Comparison of ENCODE assay signal across 20 mouse cellular contexts in genomic region chr2:30299525-30299924, GRCm38 (mm10). TPM values are rescaled to one million over a fixed set of nuclear protein-coding genes. Genes with fewer than 3 reads are reported as not detected.
DNase-seq lines count a peak whose midpoint lies in the region; ATAC-seq and TF ChIP-seq lines count a peak whose summit lies in the region.
"Had no signal": no experiment of that assay in that cellular context is flagged by ENCODE, and none has a peak within 500 bp of the region (broad histone marks: within the 10 kb centered on the region; RNA-seq: fewer than 3 reads in every experiment).

No protein-coding gene starts in this region.

- TF ChIP-seq EP300 in stomach, postnatal 0 days (optimal IDR thresholded peaks at IDR 0.05): no peak

- WGBS in kidney, postnatal 0 days: 83% methylated on average over 3 of the region's 3 CpGs
- WGBS in kidney, embryonic 16.5 days: 81% methylated on average over 3 of the region's 3 CpGs
- 78% methylated on average over 3 of the region's 3 CpGs for WGBS in midbrain, postnatal 0 days
- 85% methylated on average over 3 of the region's 3 CpGs for WGBS in midbrain, embryonic 10.5 days
- 78% methylated on average over 3 of the region's 3 CpGs for WGBS in stomach, postnatal 0 days
- WGBS in cerebellum, adult 2 months: 78% methylated on average over 3 of the region's 3 CpGs

- peak; percentile 54; the same call in 1 of the 2 replicates for TF ChIP-seq CTCF in kidney, postnatal 0 days (IDR thresholded peaks at IDR 0.05; ENCODE audit: low read depth)
- TF ChIP-seq CTCF in midbrain, postnatal 0 days (IDR thresholded peaks at IDR 0.05): peak; percentile 40
- peak; percentile 59 for TF ChIP-seq CTCF in stomach, postnatal 0 days (IDR thresholded peaks at IDR 0.05; ENCODE audit: low read depth)
- no peak for TF ChIP-seq CTCF in cerebellum, adult 2 months (IDR thresholded peaks at IDR 0.05; ENCODE audit: borderline replicate concordance, insufficient read depth, low read depth, low read length)

- peaks cover 37% of the 10 kb centered on the region for H3K36me3 ChIP-seq in kidney, postnatal 0 days (ENCODE audit: insufficient read depth, low read length)
- H3K36me3 ChIP-seq in kidney, embryonic 16.5 days (ENCODE audit: insufficient read depth, low read length): peaks cover 56% of the 10 kb centered on the region
- peaks cover 47% of the 10 kb centered on the region for H3K36me3 ChIP-seq in midbrain, postnatal 0 days (ENCODE audit: insufficient read depth, low read length)
- H3K36me3 ChIP-seq in midbrain, embryonic 10.5 days: peaks cover 92% of the 10 kb centered on the region
- H3K36me3 ChIP-seq in stomach, postnatal 0 days (ENCODE audit: control insufficient read depth, insufficient read depth, low read length): peaks cover 5% of the 10 kb centered on the region; the same call in 1 of the 2 replicates

- TF ChIP-seq POLR2A in cerebellum, adult 2 months (IDR thresholded peaks at IDR 0.05; ENCODE audit: borderline replicate concordance, insufficient read depth, low read length): no peak

- H3K27ac ChIP-seq in kidney, postnatal 0 days: no peak overlapping the region
- H3K27ac ChIP-seq in kidney, embryonic 16.5 days (ENCODE audit: low read length): no peak overlapping the region
- no peak overlapping the region for H3K27ac ChIP-seq in midbrain, postnatal 0 days (ENCODE audit: low read depth, low read length)
- no peak overlapping the region for H3K27ac ChIP-seq in midbrain, embryonic 10.5 days (replicated peaks)
- H3K27ac ChIP-seq in stomach, postnatal 0 days (replicated peaks): no peak overlapping the region
- H3K27ac ChIP-seq in cerebellum, adult 2 months (ENCODE audit: insufficient read depth, low read length): no peak overlapping the region
- H3K27ac ChIP-seq: embryonic facial prominence, embryonic 10.5 days; heart, embryonic 15.5 days had no signal

- H3K27me3 ChIP-seq in kidney, postnatal 0 days (ENCODE audit: insufficient read depth, low read length): no peaks in the 10 kb centered on the region
- no peaks in the 10 kb centered on the region for H3K27me3 ChIP-seq in kidney, embryonic 16.5 days (ENCODE audit: insufficient read depth, low read length)
- no peaks in the 10 kb centered on the region for H3K27me3 ChIP-seq in midbrain, postnatal 0 days (ENCODE audit: insufficient read depth, low read length)
- no peaks in the 10 kb centered on the region for H3K27me3 ChIP-seq in midbrain, embryonic 10.5 days (ENCODE audit: low read depth, poor library complexity, severe bottlenecking)
- H3K27me3 ChIP-seq in stomach, postnatal 0 days (ENCODE audit: control insufficient read depth, insufficient read depth, low read length): no peaks in the 10 kb centered on the region
- H3K27me3 ChIP-seq in cerebellum, adult 2 months (ENCODE audit: control insufficient read depth, insufficient read depth, low read length): no peaks in the 10 kb centered on the region
- H3K27me3 ChIP-seq: heart, embryonic 15.5 days had no signal

- ATAC-seq in kidney, postnatal 0 days (replicated peaks; ENCODE audit: low FRiP score, low read depth): no peak
- no peak for ATAC-seq in kidney, embryonic 16.5 days (ENCODE audit: low FRiP score, low TSS enrichment)
- ATAC-seq in midbrain, postnatal 0 days (ENCODE audit: low FRiP score): no peak
- no peak for ATAC-seq in stomach, postnatal 0 days (ENCODE audit: low FRiP score, low TSS enrichment)
- ATAC-seq: forebrain, postnatal 0 days; hindbrain, embryonic 16.5 days had no signal

- H3K4me1 ChIP-seq in kidney, postnatal 0 days (replicated peaks; ENCODE audit: insufficient read depth, low read length): no peaks in the 10 kb centered on the region
- no peaks in the 10 kb centered on the region for H3K4me1 ChIP-seq in kidney, embryonic 16.5 days (ENCODE audit: insufficient read depth, low read length)
- H3K4me1 ChIP-seq in midbrain, postnatal 0 days (ENCODE audit: insufficient read depth, low read length): no peaks in the 10 kb centered on the region
- no peaks in the 10 kb centered on the region for H3K4me1 ChIP-seq in midbrain, embryonic 10.5 days
- H3K4me1 ChIP-seq in stomach, postnatal 0 days (replicated peaks; ENCODE audit: control insufficient read depth, insufficient read depth): no peaks in the 10 kb centered on the region
- H3K4me1 ChIP-seq in cerebellum, adult 2 months (ENCODE audit: control insufficient read depth, insufficient read depth, low read length): no peaks in the 10 kb centered on the region
- H3K4me1 ChIP-seq: embryonic facial prominence, embryonic 10.5 days; heart, embryonic 15.5 days had no signal

- no peak overlapping the region for H3K4me3 ChIP-seq in kidney, postnatal 0 days (replicated peaks; ENCODE audit: low read depth, low read length)
- H3K4me3 ChIP-seq in kidney, embryonic 16.5 days (ENCODE audit: low read length): no peak overlapping the region
- no peak overlapping the region for H3K4me3 ChIP-seq in midbrain, postnatal 0 days (ENCODE audit: low read depth, low read length)
- H3K4me3 ChIP-seq in midbrain, embryonic 10.5 days: no peak overlapping the region
- H3K4me3 ChIP-seq in stomach, postnatal 0 days (ENCODE audit: low read depth, low read length): no peak overlapping the region
- H3K4me3 ChIP-seq in cerebellum, adult 2 months (replicated peaks; ENCODE audit: insufficient read depth, low read depth, low read length): no peak overlapping the region
- H3K4me3 ChIP-seq: embryonic facial prominence, embryonic 10.5 days; heart, embryonic 15.5 days had no signal

- H3K9me3 ChIP-seq in kidney, postnatal 0 days (replicated peaks; ENCODE audit: low read length): no peaks in the 10 kb centered on the region
- no peaks in the 10 kb centered on the region for H3K9me3 ChIP-seq in kidney, embryonic 16.5 days (ENCODE audit: low read length)
- no peaks in the 10 kb centered on the region for H3K9me3 ChIP-seq in midbrain, postnatal 0 days (ENCODE audit: low read length)
- no peaks in the 10 kb centered on the region for H3K9me3 ChIP-seq in midbrain, embryonic 10.5 days (replicated peaks)
- no peaks in the 10 kb centered on the region for H3K9me3 ChIP-seq in stomach, postnatal 0 days (ENCODE audit: control insufficient read depth, low read length)
- H3K9me3 ChIP-seq: embryonic facial prominence, embryonic 10.5 days; heart, embryonic 15.5 days had no signal

- no peak overlapping the region for H3K9ac ChIP-seq in kidney, postnatal 0 days (ENCODE audit: low read depth, low read length)
- H3K9ac ChIP-seq in kidney, embryonic 16.5 days (replicated peaks; ENCODE audit: low read length): no peak overlapping the region
- no peak overlapping the region for H3K9ac ChIP-seq in midbrain, postnatal 0 days (replicated peaks; ENCODE audit: low read length, poor library complexity, severe bottlenecking)
- H3K9ac ChIP-seq in stomach, postnatal 0 days (ENCODE audit: low read length): no peak overlapping the region
- H3K9ac ChIP-seq: forebrain, postnatal 0 days; heart, embryonic 15.5 days had no signal

- no peak overlapping the region for H3K4me2 ChIP-seq in kidney, postnatal 0 days (ENCODE audit: low read length)
- H3K4me2 ChIP-seq in kidney, embryonic 16.5 days (replicated peaks; ENCODE audit: low read depth, low read length): no peak overlapping the region
- H3K4me2 ChIP-seq in midbrain, postnatal 0 days (ENCODE audit: low read depth, low read length, poor library complexity, severe bottlenecking): no peak overlapping the region
- H3K4me2 ChIP-seq in stomach, postnatal 0 days (replicated peaks; ENCODE audit: low read depth): no peak overlapping the region
- H3K4me2 ChIP-seq: heart, embryonic 15.5 days; midbrain, embryonic 11.5 days had no signal

- DNase-seq in embryo, embryonic 11 days: peak; percentile 10
- no peak for DNase-seq in embryo, embryonic 10 days (ENCODE audit: low spot score)
- DNase-seq in kidney, postnatal 0 days (ENCODE audit: low spot score): peak; percentile 15
- DNase-seq in midbrain, postnatal 0 days (ENCODE audit: low spot score): peak; percentile 15
- DNase-seq in midbrain, embryonic 10.5 days (ENCODE audit: low spot score): no peak
- no peak for DNase-seq in stomach, postnatal 0 days (ENCODE audit: low spot score)
- DNase-seq in cerebellum, adult 2 months: no peak
- DNase-seq: cerebellum, adult 8-10 months; forebrain, postnatal 0 days; gastrocnemius, postnatal 25 days; kidney, postnatal 25 days; layer of hippocampus, postnatal 36 days; lung, adult 18-20 months had no signal

RNA-seq across cellular contexts. Expression of gene Nup188, which starts 13.3 kb away (rescaled TPM):
- 17.3 and 17.5 TPM in 2 replicates for polyA plus RNA-seq in kidney, postnatal 0 days (2015; fragmentation: Nextera tagmentation; extraction: Ambion mirVana)
- 37.6 and 47.9 TPM in 2 replicates for polyA plus RNA-seq in kidney, embryonic 16.5 days (2015; fragmentation: Nextera tagmentation; extraction: Ambion mirVana)
- total RNA-seq in midbrain, postnatal 0 days (2014; rRNA removed): 29.5 and 33.4 TPM in 2 replicates
- polyA plus RNA-seq in midbrain, postnatal 0 days (2015; fragmentation: Nextera tagmentation; extraction: Ambion mirVana): 12.2 and 15.7 TPM in 2 replicates
- 55.4 and 57.7 TPM in 2 replicates for polyA plus RNA-seq in midbrain, embryonic 10.5 days (2016; fragmentation: Nextera tagmentation; extraction: Ambion mirVana)
- polyA plus RNA-seq in stomach, postnatal 0 days (2015; fragmentation: Nextera tagmentation; extraction: Ambion mirVana): 8.5 and 9.9 TPM in 2 replicates
- polyA plus RNA-seq in cerebellum, adult 2 months (2012; rRNA removed): 19.4 and 22.9 TPM in 2 replicates

RNA-seq across cellular contexts. Expression of gene Dolk, which starts 13.4 kb away (rescaled TPM):
- polyA plus RNA-seq in kidney, postnatal 0 days (2015; fragmentation: Nextera tagmentation; extraction: Ambion mirVana): 33.8 and 36.3 TPM in 2 replicates
- 42.6 and 44.2 TPM in 2 replicates for polyA plus RNA-seq in kidney, embryonic 16.5 days (2015; fragmentation: Nextera tagmentation; extraction: Ambion mirVana)
- 35.4 and 44.7 TPM in 2 replicates for total RNA-seq in midbrain, postnatal 0 days (2014; rRNA removed)
- 38.7 and 42.9 TPM in 2 replicates for polyA plus RNA-seq in midbrain, postnatal 0 days (2015; fragmentation: Nextera tagmentation; extraction: Ambion mirVana)
- 27.3 and 29.4 TPM in 2 replicates for polyA plus RNA-seq in midbrain, embryonic 10.5 days (2016; fragmentation: Nextera tagmentation; extraction: Ambion mirVana)
- 21.1 and 21.9 TPM in 2 replicates for polyA plus RNA-seq in stomach, postnatal 0 days (2015; fragmentation: Nextera tagmentation; extraction: Ambion mirVana)
- 20.8 and 21.8 TPM in 2 replicates for polyA plus RNA-seq in cerebellum, adult 2 months (2012; rRNA removed)

RNA-seq across cellular contexts. Expression of gene Gm28038, which starts 18.7 kb away (rescaled TPM):
- polyA plus RNA-seq in kidney, postnatal 0 days (2015; fragmentation: Nextera tagmentation; extraction: Ambion mirVana): not detected in 2 replicates
- not detected in 2 replicates for polyA plus RNA-seq in kidney, embryonic 16.5 days (2015; fragmentation: Nextera tagmentation; extraction: Ambion mirVana)
- total RNA-seq in midbrain, postnatal 0 days (2014; rRNA removed): not detected in 2 replicates
- polyA plus RNA-seq in midbrain, postnatal 0 days (2015; fragmentation: Nextera tagmentation; extraction: Ambion mirVana): not detected in 2 replicates
- not detected in 2 replicates for polyA plus RNA-seq in midbrain, embryonic 10.5 days (2016; fragmentation: Nextera tagmentation; extraction: Ambion mirVana)
- polyA plus RNA-seq in stomach, postnatal 0 days (2015; fragmentation: Nextera tagmentation; extraction: Ambion mirVana): not detected in 2 replicates
- polyA plus RNA-seq in cerebellum, adult 2 months (2012; rRNA removed): not detected in 2 replicates
- total RNA-seq: gastrocnemius, postnatal 25 days; layer of hippocampus, postnatal 36 days had no signal
- polyA plus RNA-seq: embryonic facial prominence, embryonic 10.5 days; forebrain, postnatal 0 days; heart, embryonic 15.5 days; hindbrain, embryonic 16.5 days; limb, embryonic 11.5 days; midbrain, embryonic 11.5 days; neural tube, embryonic 11.5 days had no signal

RNA-seq across cellular contexts. Expression of gene Phyhd1, which starts 33.5 kb away (rescaled TPM):
- 18.9 and 19.2 TPM in 2 replicates for polyA plus RNA-seq in kidney, postnatal 0 days (2015; fragmentation: Nextera tagmentation; extraction: Ambion mirVana)
- polyA plus RNA-seq in kidney, embryonic 16.5 days (2015; fragmentation: Nextera tagmentation; extraction: Ambion mirVana): 15.8 and 16.0 TPM in 2 replicates
- 7.2 and 9.0 TPM in 2 replicates for total RNA-seq in midbrain, postnatal 0 days (2014; rRNA removed)
- polyA plus RNA-seq in midbrain, postnatal 0 days (2015; fragmentation: Nextera tagmentation; extraction: Ambion mirVana): 3.9 and 4.4 TPM in 2 replicates
- 2.7 and 4.7 TPM in 2 replicates for polyA plus RNA-seq in midbrain, embryonic 10.5 days (2016; fragmentation: Nextera tagmentation; extraction: Ambion mirVana)
- 5.8 and 7.1 TPM in 2 replicates for polyA plus RNA-seq in stomach, postnatal 0 days (2015; fragmentation: Nextera tagmentation; extraction: Ambion mirVana)
- 25.7 and 30.2 TPM in 2 replicates for polyA plus RNA-seq in cerebellum, adult 2 months (2012; rRNA removed)

RNA-seq across cellular contexts. Expression of gene Gm28035, which starts 59.2 kb away (rescaled TPM):
- 0.20 and 0.29 TPM in 2 replicates for polyA plus RNA-seq in kidney, postnatal 0 days (2015; fragmentation: Nextera tagmentation; extraction: Ambion mirVana)
- 0.45 TPM in 2 replicates for polyA plus RNA-seq in kidney, embryonic 16.5 days (2015; fragmentation: Nextera tagmentation; extraction: Ambion mirVana)
- 3.4 and 6.0 TPM in 2 replicates for total RNA-seq in midbrain, postnatal 0 days (2014; rRNA removed)
- polyA plus RNA-seq in midbrain, postnatal 0 days (2015; fragmentation: Nextera tagmentation; extraction: Ambion mirVana): 0.09 and 0.11 TPM in 2 replicates
- 0.10 TPM in 2 replicates for polyA plus RNA-seq in midbrain, embryonic 10.5 days (2016; fragmentation: Nextera tagmentation; extraction: Ambion mirVana)
- 0.05 and 0.11 TPM in 2 replicates for polyA plus RNA-seq in stomach, postnatal 0 days (2015; fragmentation: Nextera tagmentation; extraction: Ambion mirVana)
- polyA plus RNA-seq in cerebellum, adult 2 months (2012; rRNA removed): 8.5 and 8.6 TPM in 2 replicates

Comparison
In these comparisons a context has a peak if more than half of its experiments do, and no peak if none do; other contexts are left out.
1. DNase-seq: peak in embryo, embryonic 11 days (single experiment), kidney, postnatal 0 days (single experiment) and midbrain, postnatal 0 days (single experiment); none in embryo, embryonic 10 days (single experiment), midbrain, embryonic 10.5 days (single experiment), stomach, postnatal 0 days (single experiment) and cerebellum, adult 2 months (0 of 2).